Mouse (Mus musculus) forebrain, postnatal 0 days (tissue): ENCODE measurements around the gene Bcor. TPM values are rescaled to one million over a fixed set of nuclear protein-coding genes. Genes with fewer than 3 reads are reported as not detected.

Experiments used
- ATAC-seq: fragments of 200-750 bp; cut with Nextera tagmentation; 2 replicates; pipeline ENCODE4 v1.8.0; 2017; ENCODE audit warnings: mild to moderate bottlenecking, moderate library complexity
- DNase-seq: peaks from one replicate; pipeline ENCODE4 v3.0.0-alpha.2; 2015
- H3K27ac ChIP-seq: fragments of 300-500 bp; sonication (generic); 2 replicates; pipeline ENCODE4 v1.5.1; 2014; ENCODE audit warnings: low read depth, mild to moderate bottlenecking, antibody characterized with exemption, low read length, moderate library complexity, mixed read lengths
- H3K27me3 ChIP-seq: fragments of 300-500 bp; sonication (generic); 2 replicates; pipeline ENCODE4 v1.6.1; 2014; ENCODE audit warnings: mild to moderate bottlenecking, low read length, mixed read lengths; ENCODE audit not compliant: insufficient read depth
- H3K36me3 ChIP-seq: fragments of 300-500 bp; sonication (generic); 2 replicates; pipeline ENCODE4 v1.6.1; 2014; ENCODE audit warnings: mild to moderate bottlenecking, moderate library complexity; ENCODE audit not compliant: insufficient read depth
- H3K4me1 ChIP-seq: fragments of 300-500 bp; sonication (generic); 2 replicates; pipeline ENCODE4 v1.6.1; 2014; ENCODE audit warnings: antibody characterized with exemption; ENCODE audit not compliant: insufficient read depth
- H3K4me2 ChIP-seq: fragments of 300-500 bp; sonication (generic); 2 replicates; pipeline ENCODE4 v1.6.1; 2014; ENCODE audit warnings: low read depth, mild to moderate bottlenecking, moderate library complexity
- H3K4me3 ChIP-seq: fragments of 300-500 bp; sonication (generic); 2 replicates; pipeline ENCODE4 v1.5.1; 2014; ENCODE audit warnings: low read depth, low read length, mixed read lengths
- H3K9ac ChIP-seq: fragments of 300-500 bp; sonication (generic); 2 replicates; pipeline ENCODE4 v1.6.1; 2014; ENCODE audit warnings: mild to moderate bottlenecking
- H3K9me3 ChIP-seq: fragments of 300-500 bp; sonication (generic); 2 replicates; pipeline ENCODE4 v1.6.1; 2016; ENCODE audit warnings: low read length
- CTCF ChIP-seq: sonication (generic); IDR thresholded peaks from 2 replicates; pipeline ENCODE4 v1.5.1; 2016; ENCODE audit warnings: antibody characterized with exemption, control low read depth, low read depth
- WGBS: fragments of 180-500 bp; shearing (Covaris S2); extraction: QIAGEN DNeasy Blood & Tissue Kit; methylation state at CpG from one replicate; pipeline ENCODE4 v1.1.7; 2014; 5-methylcytosine and 5-hydroxymethylcytosine counted together
- polyA plus RNA-seq: library from polyadenylated mRNA; unstranded; fragments of >200 nt; fragmentation: Nextera tagmentation; extraction: Ambion mirVana; gene quantifications from 2 replicates; pipeline ENCODE4 v1.2.1, GENCODE M21; 2015
- total RNA-seq: library from RNA; depleted of rRNA; stranded (reverse); fragments of >200 nt; gene quantifications from 2 replicates; pipeline ENCODE4 v1.2.3, GENCODE M21; 2014

Gene Bcor
- total and polyA plus RNA-seq, 2 experiments from 2014 or later, result 10.5 to 32.1 TPM

GRCm38 (mm10) chrX:12089353-12090081 is 70.6 kb downstream of the Bcor start:
- WGBS, result 8% methylated on average over 48 of the region's 52 CpGs
- ATAC-seq (0 out of 2 replicates have a peak, but pooled peaks have one; percentile 4), DNase-seq (peak; percentile 51)
- H3K4me1 ChIP-seq, result no peaks in the 10 kb centered on the region
- H3K9me3 ChIP-seq, result no peaks in the 10 kb centered on the region
- H3K27me3 ChIP-seq, result no peaks in the 10 kb centered on the region; the same call in 1 of the 2 replicates
- 0 out of 2 replicates have a peak overlapping the region, but pooled peaks have one; percentile 14 for H3K9ac ChIP-seq
- no peaks in the 10 kb centered on the region for H3K36me3 ChIP-seq
- peak overlapping the region; percentile 45 for H3K27ac ChIP-seq
- H3K4me3 ChIP-seq, result 0 out of 2 replicates have a peak overlapping the region, but pooled peaks have one; percentile 9
- peak overlapping the region; percentile 76 for H3K4me2 ChIP-seq
- TF ChIP-seq CTCF, result 0 out of 2 replicates have a peak, but pooled peaks have one; percentile 4

GRCm38 (mm10) chrX:12089027-12089340 is 71.2 kb downstream of the Bcor start:
- Histone ChIP-seq H3K4me1 (no peaks in the 10 kb centered on the region), H3K27me3 (no peaks in the 10 kb centered on the region; the same call in 1 of the 2 replicates), H3K4me3 (no peak overlapping the region), H3K36me3 (no peaks in the 10 kb centered on the region), H3K4me2 (peak overlapping the region; percentile 76), H3K9ac (0 out of 2 replicates have a peak overlapping the region, but pooled peaks have one; percentile 61), H3K9me3 (no peaks in the 10 kb centered on the region), H3K27ac (peak overlapping the region; percentile 92)
- DNase-seq, result no peak
- no peak for TF ChIP-seq CTCF
- WGBS, result 3% methylated on average over 13 of the region's 13 CpGs
- no peak; the same call in 1 of the 2 replicates for ATAC-seq

GRCm38 (mm10) chrX:12088301-12089026 is 71.7 kb downstream of the Bcor start:
- Histone ChIP-seq H3K9ac (peak overlapping the region; percentile 61), H3K36me3 (no peaks in the 10 kb centered on the region), H3K27ac (peak overlapping the region; percentile 92), H3K4me2 (peak overlapping the region; percentile 76), H3K9me3 (no peaks in the 10 kb centered on the region), H3K27me3 (no peaks in the 10 kb centered on the region; the same call in 1 of the 2 replicates), H3K4me3 (peak overlapping the region; percentile 46), H3K4me1 (no peaks in the 10 kb centered on the region)
- no peak for TF ChIP-seq CTCF
- WGBS, result 3% methylated on average over 53 of the region's 72 CpGs
- DNase-seq (peak; percentile 80), ATAC-seq (peak; percentile 67)

- WGBS, result 7% methylated on average over 51 of the region's 55 CpGs
- peak overlapping the region; percentile 92 for H3K27ac ChIP-seq
- H3K36me3 ChIP-seq, result no peaks in the 10 kb centered on the region
- peak; percentile 42 for ATAC-seq
- H3K4me3 ChIP-seq, result peak overlapping the region; percentile 46
- TF ChIP-seq CTCF, result peak; percentile 43
- peak overlapping the region; percentile 61 for H3K9ac ChIP-seq
- no peaks in the 10 kb centered on the region for H3K9me3 ChIP-seq
- DNase-seq, result peak; percentile 37
- no peaks in the 10 kb centered on the region for H3K4me1 ChIP-seq
- peak overlapping the region; percentile 76 for H3K4me2 ChIP-seq
- peaks cover 2% of the 10 kb centered on the region; the same call in 1 of the 2 replicates for H3K27me3 ChIP-seq
These were observed 72.4 kb downstream of the Bcor start for GRCm38 (mm10) chrX:12087511-12088300.

GRCm38 (mm10) chrX:12086674-12087510 is 73.3 kb downstream of the Bcor start:
- peak; percentile 12 for ATAC-seq
- peak overlapping the region; percentile 61 for H3K9ac ChIP-seq

GRCm38 (mm10) chrX:12085949-12086348 is 74.2 kb downstream of the Bcor start:
- Histone ChIP-seq H3K36me3 (no peaks in the 10 kb centered on the region), H3K27ac (no peak overlapping the region), H3K9me3 (no peaks in the 10 kb centered on the region), H3K9ac (no peak overlapping the region), H3K27me3 (peaks cover 2% of the 10 kb centered on the region; the same call in 1 of the 2 replicates), H3K4me1 (no peaks in the 10 kb centered on the region), H3K4me2 (no peak overlapping the region), H3K4me3 (no peak overlapping the region)
- ATAC-seq, result no peak
- no peak for DNase-seq
- WGBS, result 55% methylated on average over 10 of the region's 10 CpGs
- no peak for TF ChIP-seq CTCF

More at GRCm38 (mm10) chrX:12086674-12087510, 73.3 kb downstream of the Bcor start:
- no peaks in the 10 kb centered on the region for H3K36me3 ChIP-seq
- peak overlapping the region; percentile 46 for H3K4me3 ChIP-seq
- no peak for TF ChIP-seq CTCF
- DNase-seq, result peak; percentile 59
- no peaks in the 10 kb centered on the region for H3K4me1 ChIP-seq
- H3K4me2 ChIP-seq, result peak overlapping the region; percentile 76
- 7% methylated on average over 43 of the region's 70 CpGs for WGBS
- no peaks in the 10 kb centered on the region for H3K9me3 ChIP-seq
- H3K27me3 ChIP-seq, result peaks cover 2% of the 10 kb centered on the region; the same call in 1 of the 2 replicates
- peak overlapping the region; percentile 92 for H3K27ac ChIP-seq
